In the genomic region with DNA sequence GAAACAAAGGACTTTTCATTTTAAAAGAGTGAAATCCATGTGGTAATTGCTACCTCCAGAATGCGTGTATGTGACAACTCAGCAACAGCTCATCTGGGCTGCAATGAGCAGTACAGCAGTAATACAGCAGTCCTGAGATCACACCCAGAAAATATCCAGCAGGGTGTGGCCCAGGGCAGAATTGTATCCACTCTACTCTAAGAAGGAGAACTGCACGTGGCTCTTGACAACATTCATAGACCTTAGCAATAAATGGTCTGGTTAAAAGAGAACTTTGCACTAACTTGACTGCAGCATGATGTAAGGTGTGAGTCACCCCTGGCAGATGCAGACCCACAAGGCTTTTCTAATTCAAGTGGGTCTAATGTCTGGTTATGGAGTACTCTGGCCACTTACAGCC, we compare ENCODE assay signal across 21 mouse cellular contexts.
DNase-seq lines count a peak whose midpoint lies in the region; ATAC-seq and TF ChIP-seq lines count a peak whose summit lies in the region.
"Had no signal": no experiment of that assay in that cellular context is flagged by ENCODE, and none has a peak within 500 bp of the region (broad histone marks: within the 10 kb centered on the region; RNA-seq: fewer than 3 reads in every experiment).

No protein-coding gene starts in this region.

- intact Hi-C loops in left cerebral cortex, adult 2 months (cut with DNase I): no loop called here
- intact Hi-C loops in left cerebral cortex, postnatal 14 days (cut with DNase I): no loop called here

- H3K36me3 ChIP-seq in intestine, embryonic 15.5 days: no peaks in the 10 kb centered on the region
- H3K36me3 ChIP-seq in intestine, postnatal 0 days (ENCODE audit: control insufficient read depth, insufficient read depth): no peaks in the 10 kb centered on the region
- H3K36me3 ChIP-seq: embryonic facial prominence, embryonic 10.5 days; embryonic facial prominence, embryonic 12.5 days; forebrain, embryonic 15.5 days had no signal

- H3K9ac ChIP-seq in intestine, embryonic 15.5 days: no peak overlapping the region
- H3K9ac ChIP-seq in intestine, postnatal 0 days (ENCODE audit: low read depth, low read length): no peak overlapping the region
- H3K9ac ChIP-seq: embryonic facial prominence, embryonic 12.5 days; forebrain, embryonic 13.5 days; forebrain, embryonic 15.5 days; forebrain, postnatal 0 days had no signal

- no peak for DNase-seq in left cerebral cortex, adult 2 months (ENCODE audit: extremely low spot score in 1 of 2, low spot score in 2 of 2)
- no peak for DNase-seq in left cerebral cortex, postnatal 14 days (ENCODE audit: low spot score in 2 of 2)
- peak; percentile 8 for DNase-seq in brain, adult 2 months (ENCODE audit: low read depth, low spot score)
- no peak for DNase-seq in kidney, postnatal 14 days
- no peak for DNase-seq in spleen, postnatal 4 days (ENCODE audit: low spot score in 2 of 2)
- DNase-seq: adrenal gland, adult 2 months; adrenal gland, postnatal 10 days; adrenal gland, postnatal 25 days; cerebellum, adult 11-12 months; cerebellum, adult 2 months; cerebellum, adult 9-10 months; cerebellum, postnatal 10 days; cerebellum, postnatal 25 days had no signal

- H3K27ac ChIP-seq in left cerebral cortex, adult 2 months: peak overlapping the region; percentile 50; the same call in 1 of the 2 replicates
- no peak overlapping the region for H3K27ac ChIP-seq in intestine, embryonic 15.5 days
- H3K27ac ChIP-seq in intestine, postnatal 0 days (ENCODE audit: low read depth, low read length): no peak overlapping the region
- H3K27ac ChIP-seq: embryonic facial prominence, embryonic 10.5 days; embryonic facial prominence, embryonic 12.5 days; forebrain, embryonic 13.5 days; forebrain, embryonic 15.5 days had no signal

- H3K9me3 ChIP-seq in intestine, embryonic 15.5 days: no peaks in the 10 kb centered on the region
- no peaks in the 10 kb centered on the region for H3K9me3 ChIP-seq in intestine, postnatal 0 days (ENCODE audit: control insufficient read depth)
- H3K9me3 ChIP-seq: embryonic facial prominence, embryonic 10.5 days; embryonic facial prominence, embryonic 12.5 days; forebrain, embryonic 13.5 days; forebrain, embryonic 15.5 days had no signal

- no peaks in the 10 kb centered on the region for H3K4me1 ChIP-seq in intestine, embryonic 15.5 days (replicated peaks)
- H3K4me1 ChIP-seq in intestine, postnatal 0 days (replicated peaks; ENCODE audit: control insufficient read depth, insufficient read depth, low read length): no peaks in the 10 kb centered on the region
- H3K4me1 ChIP-seq: embryonic facial prominence, embryonic 10.5 days; embryonic facial prominence, embryonic 12.5 days had no signal

- H3K27me3 ChIP-seq in intestine, embryonic 15.5 days (replicated peaks): no peaks in the 10 kb centered on the region
- H3K27me3 ChIP-seq in intestine, postnatal 0 days (replicated peaks; ENCODE audit: control insufficient read depth, insufficient read depth, low read length): no peaks in the 10 kb centered on the region
- H3K27me3 ChIP-seq: embryonic facial prominence, embryonic 12.5 days; forebrain, embryonic 13.5 days; forebrain, embryonic 15.5 days had no signal

- WGBS in intestine, embryonic 15.5 days: 56% methylated on average over 2 of the region's 2 CpGs
- WGBS in intestine, postnatal 0 days: 36% methylated on average over 2 of the region's 2 CpGs

- H3K4me2 ChIP-seq in intestine, embryonic 15.5 days (replicated peaks): no peak overlapping the region
- H3K4me2 ChIP-seq in intestine, postnatal 0 days (replicated peaks; ENCODE audit: low read depth): no peak overlapping the region
- H3K4me2 ChIP-seq: embryonic facial prominence, embryonic 12.5 days; forebrain, embryonic 13.5 days; forebrain, embryonic 15.5 days had no signal

- TF ChIP-seq CTCF in left cerebral cortex, adult 2 months (IDR thresholded peaks at IDR 0.05): no peak
- TF ChIP-seq CTCF in intestine, postnatal 0 days (IDR thresholded peaks at IDR 0.05; ENCODE audit: low read depth): no peak

- peak; percentile 90 for ATAC-seq in intestine, embryonic 15.5 days
- ATAC-seq in intestine, postnatal 0 days: 0 out of 2 replicates have a peak, but pooled peaks have one; percentile 22
- ATAC-seq in megakaryocyte progenitor cell, adult 5-6 weeks (replicated peaks; ENCODE audit: poor library complexity): no peak
- ATAC-seq: forebrain, embryonic 13.5 days; forebrain, embryonic 15.5 days had no signal

- H3K4me3 ChIP-seq in left cerebral cortex, adult 2 months: no peak overlapping the region
- H3K4me3 ChIP-seq in intestine, embryonic 15.5 days (replicated peaks): no peak overlapping the region
- no peak overlapping the region for H3K4me3 ChIP-seq in intestine, postnatal 0 days (ENCODE audit: low read depth, low read length)
- H3K4me3 ChIP-seq: embryonic facial prominence, embryonic 10.5 days; embryonic facial prominence, embryonic 12.5 days; forebrain, embryonic 13.5 days; forebrain, embryonic 15.5 days had no signal
